Mouse (Mus musculus) gastrocnemius, postnatal 14 days (tissue): ENCODE measurements around the gene Dkkl1. TPM values are rescaled to one million over a fixed set of nuclear protein-coding genes. Genes with fewer than 3 reads are reported as not detected.
"Not testable (repeated sequence)": the region's sequence is repeated elsewhere in the genome, so short reads cannot be mapped to it uniquely, and the experiment has no call there.

Experiments used
- DNase-seq: peaks from one replicate; pipeline ENCODE4 v3.0.0; 2021; ENCODE audit warnings: mixed read lengths
- intact Hi-C: fragments of 180-260 bp; cut with DNase I; formaldehyde crosslinking; loops from one replicate; pipeline ENCODE4 v1.15.1; 2025; ENCODE audit warnings: low total_unique reads
- long read RNA-seq, 2 experiments: library from polyadenylated mRNA; stranded (forward); transcript quantifications; one replicate each; pipeline ENCODE4 v2.0.0; 2021
- total RNA-seq, 2 experiments: library from RNA; stranded (reverse); gene quantifications; 2 replicates each; pipeline ENCODE4 v1.2.3; 2021

Dkkl1 gene
- total RNA-seq = not detected
- long read RNA-seq, experiment 1 = 0 reads
- long read RNA-seq, experiment 2 = 0 reads

DNA sequence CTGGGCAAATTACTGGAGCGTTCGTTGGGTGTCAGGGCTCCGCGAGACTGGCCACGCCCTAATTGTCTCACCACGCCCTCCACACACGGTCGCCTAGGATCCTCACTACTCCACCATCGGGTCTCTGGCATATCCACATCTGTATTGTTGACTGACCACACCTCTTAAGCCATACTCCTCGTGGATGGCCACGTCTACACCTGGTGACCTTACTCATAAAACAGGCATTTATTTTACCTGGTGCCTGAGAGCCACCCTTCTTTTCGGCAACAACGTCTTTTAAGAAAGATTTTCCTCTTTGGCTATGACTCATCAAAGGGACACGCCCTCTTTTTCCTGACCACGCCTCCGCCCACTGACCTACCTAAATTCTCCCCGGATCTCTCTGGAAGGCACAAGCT lies at the start of gene Dkkl1:
Gene Dkkl1, minus strand, starts transcription at position 297 of the 401 bp plus-strand sequence.
- intact Hi-C loops = no loop called here
- DNase-seq = no peak

DNA sequence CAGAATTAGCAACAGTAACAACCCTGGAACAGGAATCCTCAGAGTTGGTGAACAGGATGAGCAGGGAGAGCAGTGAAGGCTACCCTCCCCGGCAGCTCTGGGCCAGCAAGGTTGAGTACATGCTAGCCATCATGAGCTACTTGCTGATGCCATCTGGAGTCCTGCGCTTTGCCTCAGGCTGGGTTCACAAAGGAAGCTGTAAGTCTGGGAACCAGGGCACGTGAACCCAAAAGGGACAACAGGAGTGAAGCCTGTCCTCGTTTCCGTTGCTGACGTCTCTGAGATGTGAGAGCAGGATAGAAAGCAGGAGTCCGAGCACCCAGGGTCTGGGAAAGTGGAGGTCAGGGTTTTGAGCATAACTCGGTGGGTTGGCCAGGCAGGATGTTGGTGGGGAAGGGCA lies 47.3 kb upstream of the Dkkl1 start:
- DNase-seq = no peak
- intact Hi-C loops = no loop called here

DNA sequence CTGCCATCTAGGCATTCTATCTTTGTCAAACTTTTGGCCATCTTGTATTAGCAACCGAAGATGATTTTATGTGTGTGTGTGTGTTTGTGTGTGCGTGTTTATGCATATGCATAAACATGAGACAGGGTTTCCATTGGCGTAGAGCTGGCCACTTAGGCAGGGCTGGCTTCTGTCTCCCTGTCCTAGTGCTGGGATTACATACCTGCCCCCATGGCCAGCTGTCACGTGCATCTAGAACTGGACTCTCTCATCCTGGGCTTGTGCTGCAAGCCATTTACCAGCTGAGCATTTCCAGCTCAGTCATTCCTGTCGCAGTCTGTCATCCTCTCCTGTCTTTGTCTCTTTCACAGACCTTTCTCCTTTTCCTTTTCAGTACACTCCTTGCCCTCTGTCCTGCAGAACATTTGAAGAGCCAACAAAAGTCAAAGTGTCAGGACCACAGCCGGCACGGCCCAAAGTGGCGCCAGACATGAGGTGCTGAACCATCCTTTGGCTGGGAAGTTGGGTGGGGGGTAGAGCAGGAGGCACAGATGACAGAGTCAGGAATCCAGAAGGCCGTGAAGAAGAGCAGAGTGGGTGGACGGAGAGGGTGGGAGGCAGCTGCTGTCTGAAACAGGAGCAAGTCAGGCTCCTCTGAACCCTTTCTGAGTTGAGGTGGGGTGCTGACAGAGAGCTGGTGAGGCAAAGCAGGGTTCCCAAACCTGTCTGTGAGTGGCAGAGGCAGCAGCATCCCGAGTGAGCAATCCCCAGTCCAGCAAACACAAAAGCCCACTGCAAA lies 45.3 kb upstream of the Dkkl1 start:
- intact Hi-C loops = no loop called here
- DNase-seq = no peak

DNA sequence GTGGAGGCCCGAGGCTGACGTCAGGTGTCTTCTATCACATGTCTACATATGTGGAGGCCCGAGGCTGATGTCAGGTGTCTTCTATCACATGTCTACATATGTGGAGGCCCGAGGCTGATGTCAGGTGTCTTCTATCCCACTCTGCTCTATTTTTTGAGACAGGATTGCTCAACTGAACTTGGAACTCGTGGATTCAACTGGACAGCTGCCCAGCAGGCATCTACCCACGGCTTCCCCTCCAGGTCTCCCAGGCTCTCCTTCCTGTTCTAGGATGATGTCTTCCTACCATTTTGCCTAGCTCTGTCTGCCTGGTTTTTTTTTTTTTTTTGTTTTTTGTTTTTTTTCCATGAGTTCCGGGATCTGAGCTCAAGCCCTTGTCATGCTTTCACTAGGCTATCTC lies 43.9 kb upstream of the Dkkl1 start:
- DNase-seq, intact Hi-C loops: not testable (repeated sequence)

DNA sequence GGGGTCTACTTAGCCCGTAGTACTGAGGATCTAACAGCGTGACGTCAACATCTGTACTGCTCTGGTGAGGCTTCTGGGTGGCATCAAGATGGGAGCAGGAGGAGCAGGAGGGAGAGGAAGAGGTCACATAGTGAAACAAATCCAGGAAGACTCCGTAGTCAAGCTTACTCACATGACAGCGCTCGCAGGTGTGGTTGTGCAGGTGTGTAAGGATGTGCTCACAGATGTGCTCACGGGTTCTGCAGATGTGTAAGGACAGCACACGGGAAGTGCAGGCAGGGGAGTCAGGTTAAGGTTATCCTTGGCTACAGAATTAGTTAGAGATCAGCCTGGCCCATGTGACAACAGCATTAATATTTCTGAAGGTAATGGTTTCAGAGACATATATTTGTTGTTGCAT lies 41.9 kb upstream of the Dkkl1 start:
- DNase-seq = no peak
- intact Hi-C loops = no loop called here

DNA sequence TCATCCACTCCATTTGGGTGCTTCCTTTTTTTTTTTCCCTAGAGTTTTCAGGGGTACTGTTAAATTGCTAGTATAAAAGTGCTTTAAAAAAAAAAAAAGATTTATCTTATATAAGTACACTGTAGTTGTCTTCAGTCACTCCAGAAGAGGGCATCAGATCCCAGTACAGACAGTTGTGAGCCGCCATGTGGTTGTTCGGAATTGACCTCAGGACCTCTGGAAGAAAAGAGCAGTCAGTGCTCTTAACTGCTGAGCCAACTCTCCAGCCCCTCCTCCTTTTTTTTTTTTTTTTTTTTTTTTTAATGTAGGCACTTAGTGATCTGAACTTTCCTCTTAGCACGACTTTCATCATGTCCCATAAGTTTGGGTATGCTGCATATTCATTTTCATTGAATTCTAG lies 35.7 kb upstream of the Dkkl1 start:
- intact Hi-C loops = no loop called here
- no peak for DNase-seq

DNA sequence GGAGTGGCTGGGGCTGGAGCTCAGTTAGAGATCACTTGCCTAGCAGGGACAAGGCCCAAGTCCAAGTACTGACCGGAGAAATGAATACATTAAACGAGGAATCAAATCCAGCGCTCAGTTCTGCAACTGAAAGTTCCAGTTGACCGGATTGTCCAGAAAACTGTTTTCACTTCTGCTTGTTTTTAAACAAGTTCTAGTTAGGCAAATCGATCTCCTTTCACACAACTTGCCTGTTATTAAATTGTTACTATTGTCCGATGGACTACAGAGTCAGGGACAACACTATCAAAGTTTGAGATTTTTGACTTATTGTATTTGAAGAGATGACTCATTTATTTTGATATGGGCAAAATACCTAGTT lies 29.4 kb upstream of the Dkkl1 start:
- DNase-seq = no peak
- intact Hi-C loops = no loop called here

DNA sequence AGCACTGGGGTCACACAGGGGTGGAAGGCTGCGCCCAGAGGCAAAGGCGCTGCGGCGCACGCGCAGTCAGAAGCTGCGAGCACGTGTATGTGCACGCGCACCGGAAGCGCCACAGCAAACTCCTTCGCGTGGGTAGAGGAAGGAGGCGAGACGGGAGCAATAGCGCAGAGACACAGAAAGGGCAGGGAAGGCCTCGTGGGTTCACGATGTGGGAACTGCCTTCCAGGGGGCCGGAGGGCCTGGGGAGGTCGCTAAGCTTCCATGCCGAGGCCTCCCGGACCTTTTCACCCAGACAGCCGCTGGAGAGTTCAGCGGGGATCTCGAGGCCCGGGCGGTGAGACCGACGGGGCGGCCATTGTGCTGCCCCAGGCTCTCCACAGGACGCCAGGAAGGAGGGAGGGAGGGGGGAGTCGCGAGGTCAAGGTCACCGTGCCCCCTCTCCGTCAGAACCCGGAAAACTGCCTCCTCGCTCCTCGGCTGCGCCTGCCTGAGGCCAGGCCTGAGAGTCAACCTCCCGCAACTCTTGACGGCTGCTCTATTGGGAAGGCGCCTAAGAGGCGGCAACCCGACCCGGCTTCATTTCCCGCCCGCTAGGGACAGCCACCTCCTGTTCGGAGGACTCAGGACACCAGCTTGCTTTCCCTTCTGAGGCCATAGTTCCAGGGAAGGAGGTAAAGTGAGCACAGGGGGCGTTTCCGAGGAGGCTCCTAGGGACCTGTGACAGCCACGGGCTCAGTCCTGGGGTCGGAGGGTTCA lies 28.9 kb upstream of the Dkkl1 start, which contains the start of gene Slc6a16:
Gene Slc6a16, plus strand, starts transcription at position 453 of the 756 bp plus-strand sequence.
- peak; percentile 45 for DNase-seq
- intact Hi-C loops = no loop called here

DNA sequence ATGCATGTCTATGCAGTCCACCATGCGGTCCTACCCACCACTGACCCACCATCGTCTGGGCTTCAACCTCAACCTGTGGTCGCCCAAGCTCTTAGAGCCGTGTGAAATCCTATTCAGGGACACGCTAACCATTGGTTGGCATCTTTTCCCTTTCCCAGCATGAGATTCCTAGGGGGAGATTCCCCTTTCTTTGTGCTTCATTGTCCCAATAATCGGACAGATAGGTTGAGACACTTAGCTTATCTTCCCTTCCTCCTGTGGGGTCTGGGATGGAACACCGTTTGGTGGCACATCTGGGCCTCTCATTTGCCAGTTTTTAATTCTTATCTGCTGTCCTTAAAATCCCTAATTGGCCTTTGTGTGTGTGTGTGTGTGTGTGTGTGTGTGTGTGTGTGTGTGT lies 28.2 kb upstream of the Dkkl1 start:
- no peak for DNase-seq
- intact Hi-C loops = no loop called here

DNA sequence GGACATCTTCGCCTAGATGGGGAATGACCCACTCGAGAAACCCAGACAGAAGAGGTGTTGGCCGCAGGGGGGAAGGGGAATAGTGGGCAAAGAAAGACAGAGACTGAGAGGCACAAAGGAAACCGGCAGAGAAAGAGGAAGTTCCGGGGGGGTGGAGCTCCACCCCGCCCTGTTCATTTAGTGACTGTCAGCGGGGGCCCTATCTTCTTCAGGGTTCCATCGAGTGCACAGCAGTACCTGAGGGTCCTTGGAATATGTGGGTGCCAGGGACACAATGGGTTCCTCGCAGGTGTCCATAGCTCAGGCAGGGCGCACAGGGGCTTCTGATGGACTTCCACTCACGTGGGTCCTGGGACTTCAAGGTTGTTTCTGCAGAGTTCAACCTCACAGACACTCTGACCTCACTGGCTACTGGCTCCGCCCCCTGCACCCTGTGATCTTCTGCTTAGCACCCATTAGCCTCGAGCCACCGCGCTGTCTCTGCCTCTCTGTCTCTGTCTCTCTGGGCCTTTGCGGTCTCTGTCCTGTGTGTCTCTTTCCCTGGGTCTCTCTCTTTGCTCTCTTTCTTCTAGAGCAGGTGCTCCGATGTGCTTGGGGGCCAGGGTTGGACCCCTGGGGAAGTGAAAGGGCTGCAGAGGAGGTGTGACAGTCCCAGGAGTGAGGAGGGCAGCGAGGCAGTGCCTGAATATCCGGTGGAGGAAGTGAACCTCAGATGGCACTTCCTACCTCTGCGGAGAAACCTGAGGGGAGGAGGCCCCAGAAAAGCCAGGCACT lies 27.0 kb upstream of the Dkkl1 start, which contains the start of gene Cd37:
Gene Cd37, minus strand, starts transcription at position 393 of the 774 bp plus-strand sequence.
- intact Hi-C loops = no loop called here
- DNase-seq = no peak

DNA sequence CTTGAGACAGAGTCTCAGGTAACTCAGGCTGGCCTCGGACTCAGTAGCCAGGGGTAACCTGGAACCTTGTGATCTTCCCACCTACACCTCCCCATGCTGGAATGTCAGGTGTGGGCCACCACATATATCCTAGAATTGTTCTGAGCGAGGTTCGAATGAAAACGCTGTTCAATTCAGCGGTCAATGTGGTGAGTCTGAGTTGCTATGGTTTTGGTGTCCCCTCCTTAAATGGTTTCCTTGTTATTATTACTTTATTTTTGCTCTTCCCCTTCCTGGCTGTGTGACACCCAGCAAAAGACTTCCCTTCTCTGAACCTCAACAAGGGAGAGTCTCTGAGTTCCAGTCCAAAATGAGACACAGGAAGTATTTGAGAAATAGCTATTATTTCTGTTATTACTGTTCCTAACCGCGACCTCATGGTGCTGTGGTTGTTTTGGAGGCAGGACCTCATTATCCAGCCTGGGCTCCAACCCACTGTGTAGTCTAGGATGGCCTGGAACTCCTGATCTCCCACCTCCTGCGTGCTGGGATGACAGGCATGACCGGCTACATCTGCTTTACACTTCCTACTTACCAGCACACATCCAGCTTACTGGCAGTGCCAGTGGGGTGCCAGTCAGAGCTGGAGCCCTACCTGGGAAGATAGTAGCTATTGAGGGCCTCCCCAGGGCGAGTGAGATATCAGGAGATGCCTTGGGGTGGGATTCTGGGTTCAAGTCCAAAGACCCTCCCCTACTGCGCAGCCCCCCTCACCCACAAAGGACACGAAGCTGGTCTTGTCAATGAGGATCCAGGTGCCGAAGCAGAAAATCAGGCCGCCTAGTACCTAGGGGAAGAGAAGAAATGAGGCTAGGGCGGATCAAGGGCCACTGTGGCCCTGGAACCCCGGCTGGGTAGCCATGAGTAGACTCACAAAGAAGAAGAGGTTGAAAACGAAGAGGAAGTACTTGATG lies 26.1 kb upstream of the Dkkl1 start:
- intact Hi-C loops = no loop called here
- DNase-seq = no peak

DNA sequence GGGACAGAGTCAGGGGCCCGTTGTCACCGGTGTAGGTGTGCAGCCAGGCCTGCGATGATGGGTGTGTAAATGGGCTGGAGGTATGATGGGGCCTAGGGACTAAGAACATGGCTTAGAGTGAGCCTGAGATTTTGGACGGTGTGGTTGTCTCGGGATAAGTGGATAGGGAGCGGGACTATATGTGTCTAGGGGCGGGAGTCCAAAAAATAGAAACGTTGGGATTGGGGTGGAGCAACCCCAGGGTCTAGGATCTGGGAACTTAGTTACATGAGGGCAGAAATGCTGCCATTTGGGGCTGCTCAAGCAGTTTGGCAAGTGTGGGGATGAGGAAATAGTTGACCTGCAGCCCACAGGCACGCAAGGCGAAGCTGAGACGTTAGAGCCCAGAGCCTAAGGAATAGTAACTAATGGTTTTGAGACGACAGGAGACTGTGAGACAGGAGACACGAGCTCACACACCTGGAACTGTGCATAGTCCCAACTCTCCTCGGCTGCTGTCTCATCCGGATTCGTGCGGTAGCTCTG lies 23.8 kb upstream of the Dkkl1 start:
- intact Hi-C loops = no loop called here
- DNase-seq = no peak

DNA sequence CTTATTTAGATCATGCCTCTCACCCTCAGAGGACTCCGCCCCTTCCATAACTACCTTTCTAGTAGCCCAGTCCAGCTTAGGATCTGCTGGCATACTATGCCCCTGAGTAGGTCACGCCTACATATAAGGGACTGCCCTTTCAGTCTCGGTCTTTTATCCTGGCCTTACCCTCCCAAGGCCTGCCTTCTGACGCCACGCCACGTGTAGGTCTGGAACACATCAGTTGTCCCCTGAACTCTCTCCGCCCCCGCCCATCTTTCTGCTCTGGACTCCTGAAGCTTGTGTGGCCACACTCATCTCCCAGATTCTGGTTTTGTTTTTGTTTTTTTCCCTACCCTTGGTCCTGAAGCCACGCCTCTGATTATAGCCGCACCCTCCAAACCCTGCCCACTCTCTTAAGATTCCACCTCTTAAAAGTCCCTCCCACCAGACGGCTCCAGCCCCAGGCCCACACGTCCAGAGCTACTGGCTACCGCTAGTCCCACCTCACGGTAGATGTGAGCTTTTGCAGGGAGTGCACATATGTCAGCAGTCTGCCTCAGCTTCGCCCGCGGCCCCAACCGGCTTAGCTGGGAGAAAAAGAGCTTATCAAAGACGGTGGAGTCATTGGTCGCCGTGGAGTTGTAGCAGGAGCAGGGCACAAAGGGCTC lies 23.1 kb upstream of the Dkkl1 start:
- peak; percentile 41 for DNase-seq
- intact Hi-C loops = no loop called here

DNA sequence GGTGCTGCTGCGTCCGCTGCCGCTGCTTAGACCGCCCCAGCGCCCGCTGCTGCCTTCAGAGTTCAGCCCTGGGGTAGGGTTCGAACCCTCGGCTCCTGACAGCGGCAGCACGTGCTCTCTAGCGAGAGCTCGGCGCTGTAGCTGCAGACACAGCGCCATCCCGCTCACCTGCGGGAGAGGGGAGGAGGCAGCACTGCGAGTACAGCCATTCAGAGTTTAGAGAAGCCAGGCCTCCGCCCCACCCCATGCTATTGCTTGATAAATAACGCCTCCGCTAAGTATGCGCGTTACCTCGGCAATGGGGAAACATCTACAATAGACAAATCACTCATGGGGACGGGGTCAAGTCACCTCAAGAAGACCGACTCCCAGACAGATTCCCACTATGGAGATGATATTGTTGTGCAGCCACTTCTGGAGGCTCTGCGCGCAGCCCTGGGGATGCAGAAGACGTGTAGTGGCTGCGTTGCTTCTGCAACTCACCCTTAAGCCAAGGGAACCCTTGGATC lies 22.4 kb upstream of the Dkkl1 start:
- intact Hi-C loops = no loop called here
- DNase-seq = no peak

DNA sequence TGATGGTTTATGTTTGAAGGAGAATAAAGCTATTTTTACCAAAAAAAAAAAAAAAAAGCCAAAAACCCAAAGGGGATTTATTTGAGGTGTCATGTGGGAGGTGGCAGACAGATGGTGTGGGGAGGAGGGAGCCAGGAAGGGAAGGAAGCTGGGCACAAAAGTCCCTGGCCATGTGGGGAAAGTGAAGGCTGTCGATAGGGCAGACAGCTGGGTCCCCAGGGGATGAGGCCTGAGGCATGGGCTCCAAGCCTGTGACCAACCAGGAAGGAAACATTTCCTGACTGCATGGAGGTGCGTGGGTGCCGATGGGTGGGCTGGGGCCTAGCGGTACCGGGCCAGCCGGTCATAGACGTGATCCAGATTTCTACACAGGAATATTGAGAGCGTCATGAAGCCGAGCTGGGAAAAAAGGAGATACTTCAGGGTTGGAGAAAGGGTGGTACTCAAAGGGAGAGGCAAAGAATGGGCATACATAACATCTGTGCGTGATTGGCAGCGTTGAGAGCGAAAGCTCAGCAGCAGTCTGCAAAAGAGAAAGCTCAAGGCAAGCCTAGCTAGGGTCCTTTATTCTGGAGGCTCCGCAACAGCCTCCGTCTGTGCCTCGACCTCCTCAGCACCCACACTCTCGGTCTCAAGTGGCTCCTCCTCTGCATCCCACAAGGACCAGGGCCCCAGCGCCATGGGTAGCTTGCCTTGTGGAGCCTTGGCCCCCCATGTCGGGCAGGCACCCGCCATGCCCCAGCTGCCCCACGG lies 21.8 kb upstream of the Dkkl1 start:
- DNase-seq = no peak
- intact Hi-C loops = no loop called here

DNA sequence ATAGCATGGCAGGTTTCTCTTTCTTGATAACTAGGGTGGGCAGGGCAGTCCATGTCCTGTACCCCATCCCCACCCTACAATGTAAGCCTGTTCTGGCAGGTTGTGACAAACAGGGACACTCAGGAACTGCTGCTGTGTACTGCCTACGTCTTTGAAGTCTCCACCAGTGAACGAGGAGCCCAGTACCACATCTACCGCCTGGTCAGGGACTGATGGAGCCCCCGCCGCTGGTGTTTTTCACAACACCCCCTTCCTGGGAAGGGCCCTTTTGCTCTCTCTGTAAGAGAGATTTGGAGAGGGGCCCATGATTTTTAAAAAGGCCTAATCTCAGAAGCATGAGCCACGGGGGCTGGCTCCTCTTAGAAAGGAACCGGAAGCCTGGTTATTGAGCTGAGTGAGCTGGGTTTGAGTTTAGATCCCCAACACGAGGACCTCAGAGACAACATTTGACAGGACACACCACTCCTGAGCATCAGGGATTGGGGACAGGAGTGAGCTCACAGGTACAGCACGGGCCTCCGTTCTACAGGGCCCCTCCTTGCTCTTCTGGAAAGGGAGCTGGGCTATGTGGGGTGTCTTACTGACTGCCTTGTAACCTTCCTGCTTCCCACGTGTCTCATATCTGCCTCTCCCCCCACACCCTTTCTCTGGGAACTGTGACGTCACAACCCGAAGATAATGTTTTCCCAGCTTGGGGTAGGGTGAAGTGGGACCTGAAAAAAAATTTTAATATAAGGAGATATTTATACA lies 20.9 kb upstream of the Dkkl1 start:
- no peak for DNase-seq
- intact Hi-C loops = no loop called here

DNA sequence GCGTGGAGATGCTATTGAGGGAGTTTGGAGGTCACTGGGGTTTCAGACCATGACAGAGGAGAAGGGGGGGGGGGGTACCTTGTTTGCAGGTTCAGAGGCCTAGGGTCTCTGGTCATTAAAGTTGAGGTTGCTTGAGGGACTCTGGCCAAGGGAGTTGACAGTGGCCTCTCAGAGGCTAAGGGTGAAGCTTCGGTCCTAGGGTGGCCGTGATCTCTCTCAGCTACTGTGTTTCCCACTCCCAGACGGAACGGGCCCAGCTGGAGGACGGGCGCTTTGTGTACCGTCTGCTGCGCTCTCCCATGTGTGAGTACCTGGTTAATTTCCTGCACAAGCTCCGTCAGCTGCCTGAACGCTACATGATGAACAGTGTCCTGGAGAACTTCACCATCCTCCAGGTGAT lies 20.0 kb upstream of the Dkkl1 start:
- no peak for DNase-seq
- intact Hi-C loops = no loop called here
